Mouse (Mus musculus) gastrocnemius, postnatal 4 days (tissue): Measurements from ENCODE around the gene Rbms1. TPM values are rescaled to one million over a fixed set of nuclear protein-coding genes. Genes with fewer than 3 reads are reported as not detected.
A peak's percentile ranks its signal among the peaks of the same experiment; 100 is the strongest.

ENCODE experiments used
- DNase-seq, 2 experiments: peaks; one replicate each; pipeline ENCODE4 v3.0.0; 2021 to 2022; ENCODE audit warnings: low spot score in 2 of 2, mixed read lengths in 2 of 2
- total RNA-seq, 2 experiments: library from RNA; stranded (reverse); gene quantifications; 2 replicates each; pipeline ENCODE4 v1.2.3; 2021

Gene Rbms1
- total RNA-seq, 2 experiments from 2014 or later: 69.9 to 75.5 TPM

DNA sequence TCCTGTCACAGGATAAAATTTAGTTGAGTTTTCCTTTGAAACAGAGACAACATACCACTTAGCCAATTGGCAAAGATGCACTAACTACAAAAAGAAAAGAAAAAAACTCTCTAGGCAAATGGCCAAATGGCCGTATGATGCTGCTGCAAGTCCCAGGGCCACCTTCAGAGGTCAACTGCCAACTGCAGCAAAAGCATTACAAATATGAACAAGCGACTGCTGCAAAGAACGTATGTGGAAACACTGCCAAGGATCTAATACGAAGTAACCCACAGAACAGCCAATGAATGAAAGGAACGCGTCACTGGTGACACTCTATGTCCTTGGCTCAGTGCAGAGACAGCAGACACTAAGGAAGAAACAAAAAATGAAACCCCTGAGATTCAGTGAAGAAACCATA is 148.2 kb downstream of the Rbms1 start:
- no peak for DNase-seq

DNA sequence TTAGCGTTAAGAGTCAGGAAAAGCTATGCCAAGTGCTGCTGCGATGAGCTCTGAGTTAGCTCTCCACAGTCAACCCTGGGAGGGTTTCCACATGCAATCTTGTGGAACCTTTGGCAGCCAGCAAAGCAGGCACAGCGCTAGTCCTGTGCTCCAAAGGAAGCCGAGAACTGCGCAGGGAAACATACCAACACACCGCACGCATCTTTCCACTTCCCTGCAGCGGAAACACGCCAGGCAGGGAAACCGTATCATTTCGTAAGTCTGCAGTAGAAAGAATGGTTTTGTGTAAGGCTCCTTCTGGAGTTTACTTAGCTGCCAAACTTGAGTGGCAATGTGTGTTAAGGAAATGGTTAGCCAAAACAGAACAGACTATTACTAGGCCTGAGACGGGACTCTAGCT is 150.0 kb downstream of the Rbms1 start:
- no peak for DNase-seq

DNA sequence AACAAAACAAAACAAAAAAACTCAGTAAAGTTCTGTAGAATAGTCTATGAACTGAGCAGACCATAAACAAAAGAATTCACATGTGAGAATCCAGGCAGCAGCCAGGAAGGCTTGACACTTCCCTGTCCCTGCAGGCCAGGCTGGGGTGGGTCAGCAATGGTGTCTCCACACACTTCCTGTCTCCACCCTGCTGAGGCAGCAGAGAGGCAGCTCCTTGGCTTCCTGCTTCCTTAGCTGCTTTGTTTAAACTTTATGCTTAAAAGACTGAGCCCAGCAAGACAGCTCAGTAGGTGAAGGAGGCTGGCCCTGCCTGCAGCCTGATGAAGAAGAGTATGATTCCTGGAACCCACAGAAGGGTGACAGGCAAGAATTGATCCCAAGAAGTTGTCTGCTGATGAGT is 152.4 kb downstream of the Rbms1 start:
- DNase-seq: peak in 1 of 2 experiments; percentile 41

- no peak for DNase-seq
Measured at GRCm38 (mm10) chr2:60809441-60809921, 153.5 kb downstream of the Rbms1 start.

- DNase-seq: no peak
Measured at GRCm38 (mm10) chr2:60808822-60809221, 154.2 kb downstream of the Rbms1 start.

GRCm38 (mm10) chr2:60807341-60808195 is 155.4 kb downstream of the Rbms1 start:
- DNase-seq: no peak

- no peak for DNase-seq
Measured at GRCm38 (mm10) chr2:60804763-60805162, 158.2 kb downstream of the Rbms1 start.

- DNase-seq: no peak
Measured at GRCm38 (mm10) chr2:60803377-60803776, 159.6 kb downstream of the Rbms1 start.

DNA sequence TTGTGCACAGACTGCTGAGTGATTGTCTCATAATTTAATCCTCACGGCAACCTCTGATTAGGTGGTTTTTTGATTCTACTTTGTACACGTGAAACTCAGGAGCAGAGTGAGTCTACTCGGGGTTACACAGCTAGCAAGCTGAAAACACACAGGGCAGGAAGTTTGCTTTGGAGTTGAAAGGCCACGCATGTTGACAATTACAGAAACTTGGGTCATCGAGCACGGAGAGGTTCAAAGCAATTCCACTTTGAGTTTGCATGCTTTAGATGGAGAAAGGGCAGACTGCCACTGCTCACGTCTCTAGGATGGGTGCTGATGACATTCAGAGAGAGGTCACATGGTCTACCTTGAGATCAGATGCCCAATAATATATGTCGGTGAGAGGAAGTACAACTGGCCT is 160.2 kb downstream of the Rbms1 start:
- no peak for DNase-seq

GRCm38 (mm10) chr2:60802191-60802590 is 160.8 kb downstream of the Rbms1 start:
- DNase-seq: no peak

DNA sequence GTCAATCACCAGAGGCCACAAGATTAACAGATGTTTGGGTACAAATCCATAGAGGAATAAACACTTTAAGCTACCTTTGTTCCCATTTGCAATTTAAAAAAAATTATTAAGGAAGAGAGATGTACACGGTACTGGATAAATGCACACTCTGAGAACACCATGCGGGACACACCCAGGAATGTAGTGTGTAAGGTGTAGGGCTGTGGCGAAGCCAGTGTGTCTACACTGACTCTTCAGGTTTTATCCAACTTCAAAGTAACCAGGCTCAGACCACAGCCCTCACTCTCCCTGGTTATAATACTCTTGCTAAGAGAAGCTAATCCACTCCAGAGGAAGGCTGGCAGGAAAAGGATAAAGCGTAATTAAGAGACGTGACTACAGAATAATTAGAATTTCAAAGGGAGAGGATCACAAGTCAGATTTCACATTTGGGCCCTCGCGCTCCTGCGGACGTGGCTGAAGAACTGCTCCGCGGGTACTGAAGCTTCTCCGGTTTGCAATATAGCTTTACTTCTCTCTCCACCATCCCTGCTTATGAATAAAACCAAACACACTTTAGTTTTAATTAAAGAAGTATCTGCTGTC is 161.3 kb downstream of the Rbms1 start:
- no peak for DNase-seq

GRCm38 (mm10) chr2:60800921-60801558 is 162.0 kb downstream of the Rbms1 start:
- no peak for DNase-seq

- no peak for DNase-seq
Measured at GRCm38 (mm10) chr2:60799816-60800215, 163.2 kb downstream of the Rbms1 start.

- DNase-seq: no peak
Measured at GRCm38 (mm10) chr2:60798767-60799529, 164.0 kb downstream of the Rbms1 start.

- peak in 1 of 2 experiments; percentile 26 for DNase-seq
Measured at GRCm38 (mm10) chr2:60796969-60797669, 165.9 kb downstream of the Rbms1 start.

GRCm38 (mm10) chr2:60796616-60796968 is 166.4 kb downstream of the Rbms1 start:
- DNase-seq: no peak

- DNase-seq: no peak
Measured at GRCm38 (mm10) chr2:60795861-60796260, 167.1 kb downstream of the Rbms1 start.

- no peak for DNase-seq
Measured at GRCm38 (mm10) chr2:60792506-60792905, 170.5 kb downstream of the Rbms1 start.

GRCm38 (mm10) chr2:60789126-60789525 is 173.9 kb downstream of the Rbms1 start:
- DNase-seq: no peak

- DNase-seq: no peak
Measured at GRCm38 (mm10) chr2:60788173-60788908, 174.7 kb downstream of the Rbms1 start.
